Mouse (Mus musculus): ENCODE data around the gene Fam129a. TPM values are rescaled to one million over a fixed set of nuclear protein-coding genes. Genes with fewer than 3 reads are reported as not detected.
A peak's percentile ranks its signal among the peaks of the same experiment; 100 is the strongest.

Gene Fam129a
- polyA plus RNA-seq, 1 experiment from 2014 or later, result 7.2 TPM

- WGBS, result 50% methylated on average over 6 of the region's 6 CpGs
- Histone ChIP-seq H3K36me3 (no peaks in the 10 kb centered on the region), H3K4me2 (no peak overlapping the region), H3K27ac (no peak overlapping the region), H3K9me3 (no peaks in the 10 kb centered on the region), H3K4me3 (no peak overlapping the region), H3K4me1 (no peaks in the 10 kb centered on the region), H3K9ac (no peak overlapping the region), H3K27me3 (no peaks in the 10 kb centered on the region)
- ATAC-seq (ENCODE audit: insufficient number of reproducible peaks, insufficient read depth, low FRiP score, low TSS enrichment, low read depth), result no peak
Observed at GRCm38 (mm10) chr1:151563893-151564292, 7.1 kb upstream of the Fam129a start.

GRCm38 (mm10) chr1:151564377-151564776, 6.6 kb upstream of the Fam129a start:
- H3K27ac ChIP-seq, result no peak overlapping the region
- no peaks in the 10 kb centered on the region for H3K36me3 ChIP-seq
- H3K9ac ChIP-seq, result no peak overlapping the region
- H3K4me1 ChIP-seq, result no peaks in the 10 kb centered on the region
- H3K27me3 ChIP-seq, result 0 out of 2 replicates have a peak, but pooled peaks cover under 1% of the 10 kb centered on the region
- no peak overlapping the region for H3K4me3 ChIP-seq
- ATAC-seq (ENCODE audit: insufficient number of reproducible peaks, insufficient read depth, low FRiP score, low TSS enrichment, low read depth), result no peak
- H3K9me3 ChIP-seq, result no peaks in the 10 kb centered on the region
- H3K4me2 ChIP-seq, result no peak overlapping the region
- 16% methylated on average over 12 of the region's 12 CpGs for WGBS

- WGBS, result 75% methylated on average over 7 of the region's 7 CpGs
- Histone ChIP-seq H3K4me3 (no peak overlapping the region), H3K36me3 (no peaks in the 10 kb centered on the region), H3K4me2 (no peak overlapping the region), H3K27ac (no peak overlapping the region), H3K27me3 (peaks cover 32% of the 10 kb centered on the region), H3K9me3 (no peaks in the 10 kb centered on the region), H3K4me1 (peaks cover 22% of the 10 kb centered on the region), H3K9ac (no peak overlapping the region)
- ATAC-seq (ENCODE audit: insufficient number of reproducible peaks, insufficient read depth, low FRiP score, low TSS enrichment, low read depth), result no peak
Observed at GRCm38 (mm10) chr1:151568682-151569081, 2.3 kb upstream of the Fam129a start.

- 18% methylated on average over 10 of the region's 10 CpGs for WGBS
- Histone ChIP-seq H3K4me2 (peak overlapping the region; percentile 91), H3K27me3 (peaks cover 32% of the 10 kb centered on the region), H3K4me1 (peaks cover 23% of the 10 kb centered on the region), H3K27ac (no peak overlapping the region), H3K36me3 (no peaks in the 10 kb centered on the region), H3K9me3 (no peaks in the 10 kb centered on the region), H3K4me3 (peak overlapping the region; percentile 57), H3K9ac (peak overlapping the region; percentile 76)
- no peak for ATAC-seq (ENCODE audit: insufficient number of reproducible peaks, insufficient read depth, low FRiP score, low TSS enrichment, low read depth)
Observed at GRCm38 (mm10) chr1:151571838-151572578, 1.0 kb downstream of the Fam129a start.

GRCm38 (mm10) chr1:151572601-151573320, 1.8 kb downstream of the Fam129a start:
- no peak for ATAC-seq (ENCODE audit: insufficient number of reproducible peaks, insufficient read depth, low FRiP score, low TSS enrichment, low read depth)
- Histone ChIP-seq H3K4me2 (no peak overlapping the region), H3K4me1 (peaks cover 23% of the 10 kb centered on the region), H3K27me3 (peaks cover 32% of the 10 kb centered on the region), H3K4me3 (no peak overlapping the region), H3K27ac (no peak overlapping the region), H3K9ac (no peak overlapping the region), H3K36me3 (no peaks in the 10 kb centered on the region), H3K9me3 (no peaks in the 10 kb centered on the region)
- WGBS, result 76% methylated on average over 7 of the region's 7 CpGs

GRCm38 (mm10) chr1:151580200-151580982, 9.4 kb downstream of the Fam129a start:
- H3K4me3 ChIP-seq, result no peak overlapping the region
- WGBS, result 34% methylated on average over 8 of the region's 8 CpGs
- no peaks in the 10 kb centered on the region for H3K36me3 ChIP-seq
- no peak overlapping the region; the same call in 1 of the 2 replicates for H3K4me2 ChIP-seq
- no peaks in the 10 kb centered on the region for H3K27me3 ChIP-seq
- no peaks in the 10 kb centered on the region for H3K9me3 ChIP-seq
- ATAC-seq (ENCODE audit: insufficient number of reproducible peaks, insufficient read depth, low FRiP score, low TSS enrichment, low read depth), result no peak
- no peak overlapping the region for H3K9ac ChIP-seq
- H3K27ac ChIP-seq, result peak overlapping the region; percentile 72
- peaks cover 10% of the 10 kb centered on the region for H3K4me1 ChIP-seq

- peaks cover 10% of the 10 kb centered on the region for H3K4me1 ChIP-seq
- no peaks in the 10 kb centered on the region for H3K27me3 ChIP-seq
- H3K4me2 ChIP-seq, result no peak overlapping the region
- H3K36me3 ChIP-seq, result no peaks in the 10 kb centered on the region
- 73% methylated on average over 6 of the region's 6 CpGs for WGBS
- H3K27ac ChIP-seq, result peak overlapping the region; percentile 72; the same call in 1 of the 2 replicates
- no peaks in the 10 kb centered on the region for H3K9me3 ChIP-seq
- H3K4me3 ChIP-seq, result no peak overlapping the region
- no peak overlapping the region for H3K9ac ChIP-seq
- no peak for ATAC-seq (ENCODE audit: insufficient number of reproducible peaks, insufficient read depth, low FRiP score, low TSS enrichment, low read depth)
Observed at GRCm38 (mm10) chr1:151581454-151581853, 10.5 kb downstream of the Fam129a start.

- 94% methylated on average over 4 of the region's 4 CpGs for WGBS
- Histone ChIP-seq H3K4me3 (no peak overlapping the region), H3K9ac (no peak overlapping the region), H3K9me3 (no peaks in the 10 kb centered on the region), H3K4me1 (peaks cover 10% of the 10 kb centered on the region), H3K27ac (no peak overlapping the region), H3K4me2 (no peak overlapping the region), H3K27me3 (no peaks in the 10 kb centered on the region), H3K36me3 (no peaks in the 10 kb centered on the region)
- no peak for ATAC-seq (ENCODE audit: insufficient number of reproducible peaks, insufficient read depth, low FRiP score, low TSS enrichment, low read depth)
Observed at GRCm38 (mm10) chr1:151581977-151582376, 11.0 kb downstream of the Fam129a start.

GRCm38 (mm10) chr1:151583457-151584181, 12.6 kb downstream of the Fam129a start:
- no peaks in the 10 kb centered on the region for H3K36me3 ChIP-seq
- no peak overlapping the region for H3K9ac ChIP-seq
- WGBS, result 43% methylated on average over 8 of the region's 8 CpGs
- no peak for ATAC-seq (ENCODE audit: insufficient number of reproducible peaks, insufficient read depth, low FRiP score, low TSS enrichment, low read depth)
- no peak overlapping the region for H3K4me3 ChIP-seq
- no peaks in the 10 kb centered on the region for H3K27me3 ChIP-seq
- no peak overlapping the region for H3K27ac ChIP-seq
- H3K4me2 ChIP-seq, result no peak overlapping the region
- peaks cover 10% of the 10 kb centered on the region for H3K4me1 ChIP-seq
- no peaks in the 10 kb centered on the region for H3K9me3 ChIP-seq

- no peak overlapping the region for H3K27ac ChIP-seq
- H3K4me1 ChIP-seq, result peaks cover 10% of the 10 kb centered on the region
- H3K4me3 ChIP-seq, result no peak overlapping the region
- H3K9me3 ChIP-seq, result no peaks in the 10 kb centered on the region
- no peak overlapping the region for H3K9ac ChIP-seq
- no peak overlapping the region for H3K4me2 ChIP-seq
- 54% methylated on average over 1 of the region's 1 CpGs for WGBS
- no peaks in the 10 kb centered on the region for H3K36me3 ChIP-seq
- ATAC-seq (ENCODE audit: insufficient number of reproducible peaks, insufficient read depth, low FRiP score, low TSS enrichment, low read depth), result no peak
- no peaks in the 10 kb centered on the region for H3K27me3 ChIP-seq
Observed at GRCm38 (mm10) chr1:151584182-151584471, 13.1 kb downstream of the Fam129a start.

- ATAC-seq (ENCODE audit: insufficient number of reproducible peaks, insufficient read depth, low FRiP score, low TSS enrichment, low read depth), result no peak
Observed at GRCm38 (mm10) chr1:151584565-151585216, 13.7 kb downstream of the Fam129a start.

More at GRCm38 (mm10) chr1:151584565-151585216, 13.7 kb downstream of the Fam129a start:
- Histone ChIP-seq H3K4me1 (peaks cover 10% of the 10 kb centered on the region), H3K27ac (no peak overlapping the region), H3K4me2 (no peak overlapping the region), H3K9me3 (no peaks in the 10 kb centered on the region), H3K4me3 (no peak overlapping the region), H3K27me3 (no peaks in the 10 kb centered on the region), H3K9ac (no peak overlapping the region), H3K36me3 (no peaks in the 10 kb centered on the region)
- WGBS, result 79% methylated on average over 11 of the region's 11 CpGs
